Mouse (Mus musculus): ENCODE measurements around the gene Olfr8.
"Not testable (repeated sequence)": the region's sequence is repeated elsewhere in the genome, so short reads cannot be mapped to it uniquely, and the experiment has no call there.

The Olfr8 gene

GRCm38 (mm10) chr10:78950336-78950735 is at the start of gene Olfr8:
Gene Olfr8, plus strand, starts transcription at chr10:78950636.
- not testable (repeated sequence) for DNase-seq (ENCODE audit: low spot score)

- DNase-seq (ENCODE audit: low spot score), result not testable (repeated sequence)
These were observed 37.6 kb upstream of the Olfr8 start, which contains the start of gene Olfr1354 for GRCm38 (mm10) chr10:78912871-78913270. Gene Olfr1354, plus strand, starts transcription at chr10:78913171.

GRCm38 (mm10) chr10:78963009-78963408 is 12.6 kb downstream of the Olfr8 start, which contains the start of gene Olfr1353:
Gene Olfr1353, plus strand, starts transcription at chr10:78963309.
- not testable (repeated sequence) for DNase-seq (ENCODE audit: low spot score)

GRCm38 (mm10) chr10:78980750-78981149 is 30.3 kb downstream of the Olfr8 start, which contains the start of gene Olfr1352:
Gene Olfr1352, plus strand, starts transcription at chr10:78981050.
- DNase-seq (ENCODE audit: low spot score), result no peak

All from adipocyte (in vitro differentiated cells).